Mouse (Mus musculus): Measurements from ENCODE around the gene Fam102a.

DNA sequence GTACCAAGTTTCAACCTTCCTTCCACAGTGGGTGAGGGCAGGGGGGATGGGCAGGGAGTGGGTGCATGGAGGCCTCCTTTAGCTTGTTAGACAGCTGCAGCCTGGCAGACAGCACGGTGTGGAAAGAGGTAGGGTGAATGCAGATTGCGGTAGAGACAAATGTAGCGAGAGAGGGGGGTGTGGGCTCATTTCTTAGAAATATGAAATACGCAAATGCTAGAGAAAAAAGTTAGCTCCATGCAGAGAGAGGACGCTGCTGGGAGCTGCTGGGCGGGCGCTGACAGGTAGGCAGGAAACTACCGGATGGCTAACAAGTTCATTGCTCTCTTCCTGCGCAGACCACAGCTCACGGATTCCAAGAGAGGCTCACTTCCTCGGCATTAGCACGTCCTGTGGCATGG, 41.8 kb upstream of the Fam102a start:
- TF ChIP-seq CTCF (IDR thresholded peaks at IDR 0.05; ENCODE audit: extremely low read depth, insufficient read depth, insufficient read length, insufficient replicate concordance) (no peak), POLR2A (IDR thresholded peaks at IDR 0.05; ENCODE audit: low read depth, low read length) (no peak; the same call in 1 of the 2 replicates)
